Mouse (Mus musculus) gastrocnemius, postnatal 36 days (tissue): ENCODE data around the gene Cspg4. TPM values are rescaled to one million over a fixed set of nuclear protein-coding genes. Genes with fewer than 3 reads are reported as not detected.
"Not testable (repeated sequence)": the region's sequence is repeated elsewhere in the genome, so short reads cannot be mapped to it uniquely, and the experiment has no call there.

Source experiments
- DNase-seq, 2 experiments: peaks; one replicate each; pipeline ENCODE4 v3.0.0; 2022
- intact Hi-C: fragments of 180-260 bp; cut with DNase I; formaldehyde crosslinking; loops from one replicate; pipeline ENCODE4 v1.15.1; 2025
- total RNA-seq, 2 experiments: library from RNA; stranded (reverse); gene quantifications; 2 replicates each; pipeline ENCODE4 v1.2.3; 2021

The Cspg4 gene
- total RNA-seq, 2 experiments from 2014 or later: 5.7 to 8.2 TPM

GRCm38 (mm10) chr9:56886601-56887000 lies 21.8 kb downstream of the Cspg4 start:
- DNase-seq: no peak
- intact Hi-C loops: no loop called here

- intact Hi-C loops: no loop called here
- no peak for DNase-seq
Observed at GRCm38 (mm10) chr9:56887581-56887980, 22.7 kb downstream of the Cspg4 start.

- intact Hi-C loops: loop anchor here (2.0 to 10.0 kb wide), 4 partner anchors 37 to 335 kb away; partner anchors contain the start of gene Snx33
Observed at GRCm38 (mm10) chr9:56889817-56890216, 25.0 kb downstream of the Cspg4 start.

GRCm38 (mm10) chr9:56890522-56891250 lies 25.9 kb downstream of the Cspg4 start:
- intact Hi-C loops: loop anchor here (2.0 to 10.0 kb wide), 3 partner anchors 37 to 334 kb away; partner anchors contain the start of gene Snx33
- DNase-seq: no peak

More at GRCm38 (mm10) chr9:56889817-56890216, 25.0 kb downstream of the Cspg4 start:
- peak in 1 of 2 experiments; percentile 59 for DNase-seq

- intact Hi-C loops: loop anchor here (2.0 to 10.0 kb wide), 3 partner anchors 36 to 333 kb away; partner anchors contain the start of gene Snx33
- DNase-seq: peak; percentile 43 to 47
Observed at GRCm38 (mm10) chr9:56891517-56892011, 26.7 kb downstream of the Cspg4 start.

GRCm38 (mm10) chr9:56892111-56892510 lies 27.3 kb downstream of the Cspg4 start:
- intact Hi-C loops: loop anchor here (5.0 to 10.0 kb wide), 2 partner anchors 35 to 333 kb away; partner anchors contain the start of gene Snx33

GRCm38 (mm10) chr9:56893313-56893712 lies 28.5 kb downstream of the Cspg4 start:
- DNase-seq: no peak
- intact Hi-C loops: loop anchor here (5.0 to 10.0 kb wide), 2 partner anchors 34 to 331 kb away; partner anchors contain the start of gene Snx33

More at GRCm38 (mm10) chr9:56892111-56892510, 27.3 kb downstream of the Cspg4 start:
- no peak for DNase-seq

- intact Hi-C loops: loop anchor here (5.0 to 10.0 kb wide), 2 partner anchors 33 to 331 kb away; partner anchors contain the start of gene Snx33
- DNase-seq: no peak
Observed at GRCm38 (mm10) chr9:56894006-56894405, 29.2 kb downstream of the Cspg4 start.

- intact Hi-C loops: loop anchor here (10.0 kb wide), 1 partner anchor 328 kb away; no protein-coding TSS in a partner anchor
Observed at GRCm38 (mm10) chr9:56896779-56897178, 31.9 kb downstream of the Cspg4 start.

GRCm38 (mm10) chr9:56899409-56899808 lies 34.6 kb downstream of the Cspg4 start:
- intact Hi-C loops: loop anchor here (10.0 kb wide), 1 partner anchor 325 kb away; no protein-coding TSS in a partner anchor
- no peak for DNase-seq

More at GRCm38 (mm10) chr9:56896779-56897178, 31.9 kb downstream of the Cspg4 start:
- no peak for DNase-seq

- no peak for DNase-seq
- intact Hi-C loops: no loop called here
Observed at GRCm38 (mm10) chr9:56900060-56900459, 35.2 kb downstream of the Cspg4 start.

GRCm38 (mm10) chr9:56900571-56900970 lies 35.7 kb downstream of the Cspg4 start:
- intact Hi-C loops: no loop called here
- peak in 1 of 2 experiments; percentile 15 for DNase-seq

GRCm38 (mm10) chr9:56901187-56901586 lies 36.4 kb downstream of the Cspg4 start:
- intact Hi-C loops: no loop called here
- peak in 1 of 2 experiments; percentile 26 for DNase-seq

- DNase-seq: no peak
- intact Hi-C loops: no loop called here
Observed at GRCm38 (mm10) chr9:56903662-56904061, 38.8 kb downstream of the Cspg4 start.

GRCm38 (mm10) chr9:56907549-56907948 lies 42.7 kb downstream of the Cspg4 start:
- intact Hi-C loops: no loop called here
- peak in 1 of 2 experiments; percentile 20 for DNase-seq

GRCm38 (mm10) chr9:56909991-56910390 lies 45.2 kb downstream of the Cspg4 start:
- DNase-seq, intact Hi-C loops: not testable (repeated sequence)

- intact Hi-C loops: no loop called here
- no peak for DNase-seq
Observed at GRCm38 (mm10) chr9:56911017-56911416, 46.2 kb downstream of the Cspg4 start.

- intact Hi-C loops: no loop called here
- peak; percentile 35 to 42 for DNase-seq
Observed at GRCm38 (mm10) chr9:56913991-56914390, 49.2 kb downstream of the Cspg4 start.

- intact Hi-C loops: no loop called here
- peak in 1 of 2 experiments; percentile 11 for DNase-seq
Observed at GRCm38 (mm10) chr9:56915116-56915515, 50.3 kb downstream of the Cspg4 start.

- peak; percentile 13 to 59 for DNase-seq
- intact Hi-C loops: no loop called here
Observed at GRCm38 (mm10) chr9:56915695-56916410, 51.0 kb downstream of the Cspg4 start.

- intact Hi-C loops: no loop called here
- DNase-seq: no peak
Observed at GRCm38 (mm10) chr9:56917131-56917530, 52.3 kb downstream of the Cspg4 start.
